Mouse (Mus musculus) mesoderm, embryonic 11.5 days (tissue): ENCODE data around the gene Akr1c6.
"Not testable (repeated sequence)": the region's sequence is repeated elsewhere in the genome, so short reads cannot be mapped to it uniquely, and the experiment has no call there.

Experiments used
- DNase-seq: peaks from one replicate; pipeline ENCODE4 v3.0.0-alpha.2; 2012; ENCODE audit warnings: low read depth, low spot score

Akr1c6 gene

DNA sequence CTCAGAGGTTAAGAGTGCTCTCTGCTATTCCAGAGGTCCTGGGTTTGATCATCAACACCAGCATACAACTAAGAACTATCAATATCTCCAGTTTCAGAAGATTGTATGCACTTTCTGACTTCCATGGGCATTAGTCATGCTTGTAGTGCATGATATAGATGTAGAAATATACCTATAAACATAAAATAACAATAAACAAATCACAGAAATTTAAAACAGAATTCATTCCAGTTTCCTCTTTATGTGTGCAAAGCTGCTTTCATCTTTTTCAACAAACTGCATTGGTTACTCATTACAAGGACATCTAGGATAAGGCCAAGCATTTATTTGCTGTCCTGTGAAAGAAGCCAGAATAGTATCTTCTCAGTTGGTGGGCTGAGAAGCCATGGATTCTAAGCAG lies at the start of gene Akr1c6:
TSS of gene Akr1c6 (plus strand) at position 301 of the 400 bp plus-strand sequence.
- no peak for DNase-seq

DNA sequence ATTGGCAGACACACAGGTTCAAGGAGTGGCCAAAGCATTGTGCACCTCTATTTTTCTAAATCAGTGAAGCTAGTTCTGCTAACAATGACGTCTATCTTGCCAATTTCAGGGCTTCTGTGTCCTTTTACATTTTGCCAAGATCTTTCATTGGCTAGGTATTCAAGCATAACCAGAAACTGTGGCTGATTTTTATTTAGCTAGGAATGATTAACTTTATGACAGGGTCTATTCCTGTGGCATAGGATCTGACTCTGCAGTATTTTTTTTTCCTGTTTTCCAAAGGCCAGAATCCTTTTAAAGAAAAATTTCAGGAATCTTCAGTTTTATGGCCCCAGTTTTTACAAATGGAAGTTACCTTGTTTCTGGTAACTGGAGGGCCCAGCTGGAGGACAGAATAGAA lies 49.2 kb upstream of the Akr1c6 start:
- DNase-seq = no peak

DNA sequence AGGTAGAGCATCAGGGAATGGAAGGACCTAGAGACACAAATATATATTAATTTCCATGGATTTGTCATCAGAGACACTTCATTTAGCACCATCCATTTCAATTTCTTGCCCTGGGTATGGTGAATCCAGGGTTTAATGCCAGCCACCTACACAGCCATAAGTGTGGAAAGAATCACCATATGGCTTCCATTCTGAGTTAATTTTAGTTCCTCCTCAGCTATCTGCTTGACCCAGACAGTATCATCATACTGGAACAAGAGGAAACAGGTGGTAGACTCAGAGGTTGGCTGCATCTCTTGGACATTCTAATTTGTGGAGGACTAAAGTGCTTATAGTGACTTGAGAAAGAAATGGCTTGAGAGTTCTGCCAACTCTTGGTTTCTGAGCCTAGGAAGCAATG lies 48.6 kb upstream of the Akr1c6 start:
- DNase-seq = no peak

- DNase-seq = no peak
Observed at GRCm38 (mm10) chr13:4388762-4389446, 45.2 kb upstream of the Akr1c6 start.

DNA sequence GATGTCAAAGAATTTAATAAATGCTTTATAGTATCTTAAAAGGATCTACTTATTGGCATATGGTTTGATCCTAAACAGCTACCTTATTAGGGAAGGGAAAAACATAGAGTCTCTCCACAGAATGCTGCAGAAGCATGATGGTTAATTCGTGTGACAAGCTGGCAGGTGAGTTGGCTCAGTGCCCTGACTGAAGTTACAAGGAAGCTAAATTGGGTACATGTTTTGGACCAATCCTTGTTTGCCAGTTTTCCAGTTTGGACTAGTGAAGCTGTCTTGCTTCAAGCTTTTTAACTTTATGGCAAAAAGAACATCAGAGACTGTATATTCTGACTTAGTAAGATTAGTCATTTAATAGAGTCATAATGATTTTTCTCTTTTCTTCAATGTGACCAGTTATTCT lies 33.7 kb upstream of the Akr1c6 start:
- not testable (repeated sequence) for DNase-seq

DNA sequence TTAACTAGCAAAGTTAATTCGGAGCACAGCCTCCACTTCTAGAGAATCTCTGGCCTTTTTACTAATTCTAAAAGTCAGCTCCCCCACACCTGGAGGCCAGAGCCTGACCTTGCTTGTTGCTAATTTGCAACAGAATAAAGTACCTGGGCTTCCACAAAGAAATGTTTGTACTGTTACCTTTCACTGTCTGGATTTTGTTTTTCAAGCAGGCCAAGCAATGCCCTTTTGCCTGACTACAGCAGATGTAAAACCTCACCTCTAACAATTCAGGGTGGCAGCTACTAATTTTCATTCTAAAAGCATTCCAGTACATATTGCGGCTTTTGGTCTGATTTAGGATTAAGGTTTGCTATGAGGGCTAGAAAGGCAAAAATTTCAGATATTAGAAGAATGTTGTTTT lies 33.3 kb upstream of the Akr1c6 start:
- no peak for DNase-seq

DNA sequence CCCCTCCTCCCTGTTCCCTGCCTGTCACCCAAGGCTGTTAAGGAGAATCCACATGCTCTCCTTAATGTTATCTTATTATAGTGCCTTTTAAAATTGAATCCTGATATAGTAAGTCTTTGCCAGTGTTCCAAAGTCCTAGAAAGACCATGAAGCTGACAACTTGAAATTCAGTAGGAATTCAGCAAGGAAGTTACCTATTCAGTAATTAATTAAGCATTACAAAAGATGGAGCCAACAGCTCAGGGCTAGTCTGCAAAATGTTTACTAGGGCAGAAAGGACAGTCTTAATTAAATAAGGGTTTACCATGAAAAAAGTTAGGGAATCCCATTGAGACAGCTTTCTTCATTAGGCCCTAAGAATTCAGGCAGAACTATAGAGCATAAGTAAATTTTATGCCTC lies 31.9 kb upstream of the Akr1c6 start:
- no peak for DNase-seq

GRCm38 (mm10) chr13:4404726-4405125 lies 29.4 kb upstream of the Akr1c6 start:
- DNase-seq = no peak

DNA sequence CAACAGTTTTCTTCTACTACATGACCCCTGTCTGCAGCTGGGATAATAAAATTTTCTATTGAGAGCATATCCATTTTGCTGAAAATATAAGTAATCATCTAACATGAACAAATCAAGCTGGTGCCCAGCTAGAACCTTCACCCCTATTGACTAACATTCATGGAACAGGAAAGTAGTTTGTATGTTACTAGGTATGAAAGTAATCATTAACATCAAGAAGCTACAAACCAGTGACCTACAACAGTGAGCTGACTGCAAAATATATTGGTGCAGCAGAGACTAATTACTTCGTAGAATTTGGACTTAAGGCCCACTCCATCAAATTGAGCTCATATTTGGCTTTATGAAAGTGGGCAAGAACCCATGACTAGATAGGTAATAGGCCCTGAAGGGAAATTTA lies 27.3 kb upstream of the Akr1c6 start:
- no peak for DNase-seq

DNA sequence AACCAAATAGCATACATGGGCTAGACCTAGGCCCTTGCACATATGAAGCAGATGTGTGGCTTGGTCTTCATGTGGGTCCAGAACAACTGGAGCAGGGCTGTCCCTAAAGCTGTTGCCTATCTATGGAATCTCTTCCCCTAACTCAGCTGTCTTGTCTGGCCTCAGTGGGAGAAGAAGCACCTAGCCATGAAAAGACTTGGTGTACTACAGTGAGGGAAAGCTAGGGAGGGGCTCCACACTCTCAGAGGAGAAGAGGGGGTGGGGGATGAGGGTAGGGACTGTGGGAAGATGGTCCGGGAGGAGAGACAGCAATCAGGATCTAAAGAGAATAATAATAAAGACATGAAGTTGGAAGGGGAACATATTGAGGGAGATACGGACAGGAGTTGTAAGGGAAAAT lies 5.5 kb upstream of the Akr1c6 start:
- DNase-seq = no peak

DNA sequence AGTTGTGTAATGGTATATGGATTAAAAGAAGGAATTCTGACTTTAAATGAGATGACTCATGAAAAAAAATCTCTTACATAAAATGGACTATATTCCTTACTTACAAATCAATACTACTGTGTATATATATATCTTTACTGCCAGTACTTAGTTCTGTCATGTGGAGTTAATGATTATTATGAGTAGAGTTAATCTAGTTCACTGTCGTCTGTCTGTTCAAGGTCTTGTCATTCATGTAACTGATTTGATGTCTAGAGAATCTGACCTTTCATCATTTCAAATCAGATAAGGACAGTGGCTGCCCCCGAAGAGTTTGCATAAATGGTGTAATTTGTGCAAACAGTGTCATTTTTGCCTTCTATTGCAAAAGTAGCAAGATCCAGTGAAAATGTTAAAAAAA lies 5.1 kb upstream of the Akr1c6 start:
- no peak for DNase-seq

DNA sequence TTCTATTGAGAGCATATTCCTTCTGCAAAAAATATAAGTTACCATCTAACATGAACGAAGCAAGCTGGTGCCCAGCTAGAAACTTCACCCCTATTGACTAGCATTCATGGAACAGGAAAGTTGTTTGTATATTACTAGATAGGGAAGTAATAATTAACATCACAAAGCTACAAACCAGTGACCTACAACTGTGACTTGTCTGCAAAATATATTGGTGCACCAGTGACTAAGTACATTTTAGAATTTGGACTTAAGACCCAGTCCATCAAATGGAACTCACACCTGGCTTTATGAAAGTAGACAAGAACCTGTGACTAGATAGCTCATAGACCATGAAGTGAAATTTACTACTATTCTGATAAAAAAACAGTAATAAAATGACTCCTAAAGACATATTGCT lies 3.0 kb upstream of the Akr1c6 start:
- no peak for DNase-seq

DNA sequence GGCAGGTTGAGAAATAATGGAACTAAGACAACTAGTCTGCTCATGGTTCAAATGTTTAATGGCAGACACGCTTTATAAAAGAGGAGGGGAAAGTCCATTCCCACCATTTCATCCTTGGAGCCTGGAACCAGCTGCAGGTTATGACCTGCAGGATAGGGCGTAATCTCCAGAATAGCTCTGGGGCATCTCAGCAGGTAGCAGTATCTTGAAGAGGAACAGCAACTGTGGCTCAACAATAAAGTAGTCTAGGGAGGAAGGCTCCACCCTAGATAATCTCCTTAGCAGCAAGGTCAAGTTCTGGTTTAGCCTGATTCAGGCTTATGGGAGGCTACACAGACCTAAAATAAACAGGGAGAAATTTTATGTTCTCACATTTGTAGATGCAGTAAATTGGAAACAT lies 31.5 kb downstream of the Akr1c6 start:
- DNase-seq = no peak

- DNase-seq = no peak
Observed at GRCm38 (mm10) chr13:4467896-4468295, 33.8 kb downstream of the Akr1c6 start.
